Mouse (Mus musculus): Measurements from ENCODE around the gene 2310039H08Rik.

DNA sequence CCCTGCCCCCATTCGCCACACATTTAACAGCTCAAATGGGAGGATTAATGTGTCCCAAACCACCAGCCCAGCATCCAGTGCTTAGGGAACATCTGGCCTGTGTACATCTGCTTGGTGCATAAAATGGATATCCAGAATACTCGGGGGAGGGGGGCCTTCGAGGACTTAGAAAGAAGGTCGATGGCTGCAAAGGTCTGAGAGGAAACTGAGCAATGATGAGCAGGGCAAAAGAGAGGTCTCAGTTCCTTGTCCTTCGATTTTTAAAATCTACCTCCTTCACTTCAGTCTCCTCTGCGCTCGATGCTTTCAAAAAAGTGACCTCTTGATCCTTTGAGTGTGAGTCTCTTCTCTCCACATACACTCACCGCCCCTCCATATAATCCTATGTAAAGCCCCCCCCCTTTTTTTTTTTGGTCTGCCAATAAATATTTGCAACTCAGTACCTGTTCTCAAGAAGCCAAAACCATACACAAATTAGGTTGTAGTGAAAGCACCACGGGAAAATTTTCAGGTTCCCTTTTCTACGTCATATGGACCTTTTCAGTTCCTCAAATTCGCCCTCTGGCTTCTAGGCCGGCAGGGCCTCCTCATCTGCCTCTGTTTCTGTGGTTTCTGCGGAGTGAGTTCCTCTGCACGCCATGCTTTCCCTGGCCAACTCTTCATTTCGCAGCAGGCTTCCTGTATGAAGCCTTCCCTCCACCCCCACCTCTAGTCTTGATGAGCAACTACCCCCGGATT lies 21.2 kb upstream of the 2310039H08Rik start:
- TF ChIP-seq CTCF (IDR thresholded peaks at IDR 0.05; ENCODE audit: insufficient read depth, low read length) (no peak), POLR2A (IDR thresholded peaks at IDR 0.05; ENCODE audit: borderline replicate concordance, extremely low read depth, low read depth, low read length) (no peak)
